Mouse (Mus musculus): ENCODE measurements around the gene Gm3646. TPM values are rescaled to one million over a fixed set of nuclear protein-coding genes. Genes with fewer than 3 reads are reported as not detected.

The Gm3646 gene
- polyA plus RNA-seq, 1 experiment from 2014 or later, result not detected

- no peak overlapping the region for H3K4me3 ChIP-seq
- no peaks in the 10 kb centered on the region for H3K9me3 ChIP-seq
- H3K36me3 ChIP-seq, result no peaks in the 10 kb centered on the region
- H3K27ac ChIP-seq, result peak overlapping the region; percentile 40; the same call in 1 of the 2 replicates
- no peak overlapping the region for H3K9ac ChIP-seq
- ATAC-seq (ENCODE audit: low FRiP score), result peak; percentile 65; the same call in 1 of the 2 replicates
- peaks cover 22% of the 10 kb centered on the region for H3K4me1 ChIP-seq (replicated peaks)
- 67% methylated on average over 14 of the region's 14 CpGs for WGBS
- no peaks in the 10 kb centered on the region for H3K27me3 ChIP-seq
- H3K4me2 ChIP-seq, result no peak overlapping the region
Observed at GRCm38 (mm10) chr1:39773991-39774729, 31.0 kb downstream of the Gm3646 start.

- Histone ChIP-seq H3K4me1 (replicated peaks) (peaks cover 22% of the 10 kb centered on the region), H3K4me2 (no peak overlapping the region), H3K4me3 (no peak overlapping the region), H3K27ac (peak overlapping the region; percentile 40; the same call in 1 of the 2 replicates), H3K27me3 (no peaks in the 10 kb centered on the region), H3K36me3 (no peaks in the 10 kb centered on the region), H3K9ac (no peak overlapping the region), H3K9me3 (no peaks in the 10 kb centered on the region)
- no peak for ATAC-seq (ENCODE audit: low FRiP score)
- WGBS, result 76% methylated on average over 5 of the region's 5 CpGs
Observed at GRCm38 (mm10) chr1:39773551-39773950, 31.6 kb downstream of the Gm3646 start.

DNA sequence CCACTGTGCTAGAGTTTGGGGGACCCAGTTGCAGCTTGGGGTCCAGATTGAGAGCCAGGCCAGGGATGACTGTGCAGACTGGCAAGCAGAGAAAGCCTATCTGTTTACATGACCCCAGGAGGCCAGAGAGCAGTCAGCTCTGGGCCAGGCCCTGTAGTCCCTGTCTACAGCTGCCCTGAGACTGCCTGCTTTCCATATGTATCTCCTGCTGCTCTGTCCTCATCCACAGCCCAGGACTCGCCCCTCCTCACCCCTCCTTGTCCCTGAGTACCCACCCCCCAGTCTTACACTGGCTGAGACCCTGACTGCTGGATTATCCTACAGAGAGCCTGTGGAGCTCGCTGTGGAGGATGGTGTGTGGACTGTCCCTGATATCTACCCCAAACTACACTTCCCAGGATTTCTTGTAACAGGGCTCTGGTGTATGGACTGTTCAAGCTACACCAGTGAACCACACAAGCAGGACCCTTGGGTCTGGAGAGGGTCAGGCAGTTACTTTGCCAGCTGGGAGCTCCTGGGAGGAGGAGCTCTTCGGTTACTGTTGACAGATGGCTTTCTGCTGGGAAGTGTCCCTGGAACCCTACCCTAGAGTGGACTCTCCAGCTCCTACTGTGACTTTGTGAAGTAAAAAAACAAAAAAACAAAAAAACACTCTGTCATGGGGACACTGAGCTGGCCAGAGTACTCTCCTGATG lies 32.6 kb downstream of the Gm3646 start:
- Histone ChIP-seq H3K27ac (peak overlapping the region; percentile 37), H3K4me1 (replicated peaks) (peaks cover 22% of the 10 kb centered on the region), H3K9ac (no peak overlapping the region), H3K4me3 (no peak overlapping the region), H3K4me2 (no peak overlapping the region), H3K9me3 (peaks cover 4% of the 10 kb centered on the region; the same call in 1 of the 2 replicates), H3K27me3 (no peaks in the 10 kb centered on the region), H3K36me3 (no peaks in the 10 kb centered on the region)
- 15% methylated on average over 3 of the region's 3 CpGs for WGBS
- peak; percentile 57; the same call in 1 of the 2 replicates for ATAC-seq (ENCODE audit: low FRiP score)

DNA sequence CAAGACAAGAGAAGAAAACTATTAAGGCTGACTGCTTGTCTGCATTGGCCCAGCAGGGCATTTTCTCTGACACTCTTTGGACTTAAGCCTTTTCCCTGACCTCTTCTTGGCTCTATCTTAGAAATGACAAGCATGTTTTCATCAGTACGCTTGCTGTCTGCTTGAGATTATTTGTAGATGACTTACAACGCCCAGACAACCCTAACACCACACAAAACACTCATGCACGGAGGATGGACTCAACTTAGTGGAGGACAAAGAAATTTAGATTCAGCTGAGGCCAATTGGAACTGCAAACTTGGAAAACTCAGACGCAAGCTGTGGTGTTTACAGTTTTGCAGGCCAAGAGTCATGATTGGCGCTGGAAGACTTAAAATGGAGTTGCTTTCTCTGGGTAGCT lies 34.7 kb downstream of the Gm3646 start:
- Histone ChIP-seq H3K36me3 (no peaks in the 10 kb centered on the region), H3K4me2 (no peak overlapping the region), H3K4me3 (no peak overlapping the region), H3K9me3 (peaks cover 4% of the 10 kb centered on the region; the same call in 1 of the 2 replicates), H3K9ac (no peak overlapping the region), H3K27ac (no peak overlapping the region), H3K27me3 (no peaks in the 10 kb centered on the region), H3K4me1 (replicated peaks) (peaks cover 22% of the 10 kb centered on the region)
- ATAC-seq (ENCODE audit: low FRiP score), result no peak
- 72% methylated on average over 5 of the region's 5 CpGs for WGBS

DNA sequence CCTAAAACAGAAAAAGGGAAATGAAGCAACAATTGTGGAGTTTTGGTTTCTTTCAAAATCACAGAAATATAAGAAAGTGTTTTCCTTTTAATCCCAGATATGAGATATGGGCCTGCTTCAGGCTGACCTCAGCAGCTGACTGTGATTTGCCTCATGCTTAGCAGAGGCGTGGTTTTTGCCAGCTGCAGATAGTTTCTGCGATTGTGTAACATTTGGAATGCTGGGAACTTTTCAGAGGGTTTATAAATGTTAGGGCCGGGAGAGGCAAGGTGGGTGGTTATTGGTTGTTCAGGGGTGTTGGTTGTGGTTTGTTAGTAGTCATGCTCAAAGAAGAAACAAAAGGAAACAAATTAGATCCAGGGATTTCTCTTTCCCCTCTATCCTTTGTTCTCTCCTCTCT lies 37.1 kb downstream of the Gm3646 start:
- 86% methylated on average over 3 of the region's 3 CpGs for WGBS
- Histone ChIP-seq H3K27ac (no peak overlapping the region), H3K9me3 (peaks cover 4% of the 10 kb centered on the region; the same call in 1 of the 2 replicates), H3K27me3 (no peaks in the 10 kb centered on the region), H3K4me1 (replicated peaks) (peaks cover 11% of the 10 kb centered on the region), H3K4me2 (no peak overlapping the region), H3K9ac (no peak overlapping the region), H3K36me3 (no peaks in the 10 kb centered on the region), H3K4me3 (no peak overlapping the region)
- ATAC-seq (ENCODE audit: low FRiP score), result no peak

DNA sequence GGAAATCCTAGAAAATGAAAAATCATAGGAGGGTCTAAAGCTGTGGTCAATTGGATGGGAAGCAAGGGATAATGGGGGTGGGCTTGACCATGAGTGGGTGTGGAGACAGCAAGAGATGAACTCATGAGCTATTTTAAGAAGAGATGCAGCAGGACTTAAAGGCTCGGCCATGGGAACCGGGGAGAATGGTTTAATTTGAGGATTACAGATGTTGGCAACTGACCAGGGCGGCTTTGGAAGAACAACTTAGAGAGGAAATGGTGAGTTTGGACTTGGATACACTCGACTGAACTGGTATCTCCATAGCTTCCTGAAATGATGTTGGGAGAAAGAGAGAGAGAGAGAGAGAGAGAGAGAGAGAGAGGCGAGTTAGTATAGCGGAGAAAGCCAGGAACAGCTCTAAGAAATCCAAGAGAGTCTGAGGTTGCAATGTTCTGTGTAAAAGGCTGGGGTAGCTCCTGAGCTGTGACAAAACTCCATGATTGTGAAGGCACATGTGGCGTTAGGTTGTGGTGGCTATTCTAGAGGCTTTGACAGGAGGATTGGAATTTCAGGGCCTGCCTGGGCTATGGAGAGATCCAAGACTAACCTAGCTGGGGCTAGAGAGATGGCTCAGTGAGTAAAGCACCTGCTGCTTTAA lies 39.2 kb downstream of the Gm3646 start:
- Histone ChIP-seq H3K27ac (no peak overlapping the region), H3K9me3 (peaks cover 4% of the 10 kb centered on the region; the same call in 1 of the 2 replicates), H3K4me3 (no peak overlapping the region), H3K4me2 (no peak overlapping the region), H3K9ac (no peak overlapping the region), H3K36me3 (no peaks in the 10 kb centered on the region), H3K27me3 (peaks cover 7% of the 10 kb centered on the region; the same call in 1 of the 2 replicates), H3K4me1 (replicated peaks) (peaks cover 17% of the 10 kb centered on the region)
- WGBS, result 86% methylated on average over 7 of the region's 7 CpGs
- no peak for ATAC-seq (ENCODE audit: low FRiP score)

DNA sequence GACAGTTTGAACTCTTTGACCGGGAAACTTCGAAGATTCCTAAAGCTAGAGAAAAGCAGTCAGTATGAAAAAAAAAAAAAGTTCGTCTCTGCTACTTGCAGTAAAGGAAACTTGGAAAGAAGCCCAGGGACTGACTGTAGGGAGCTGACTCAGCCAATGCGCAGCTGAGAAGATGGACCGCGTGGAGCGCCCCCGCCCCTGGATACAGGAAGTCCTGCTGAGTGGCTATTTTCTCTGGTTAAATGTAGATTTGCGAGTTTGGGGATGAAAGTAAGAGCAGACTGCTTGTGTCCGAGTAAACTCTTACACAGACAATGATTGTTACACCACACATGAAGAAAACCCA lies 43.1 kb downstream of the Gm3646 start:
- H3K4me2 ChIP-seq, result peak overlapping the region; percentile 34
- peaks cover 7% of the 10 kb centered on the region; the same call in 1 of the 2 replicates for H3K27me3 ChIP-seq
- H3K9me3 ChIP-seq, result no peaks in the 10 kb centered on the region
- WGBS, result 4% methylated on average over 10 of the region's 10 CpGs
- H3K36me3 ChIP-seq, result no peaks in the 10 kb centered on the region
- ATAC-seq (ENCODE audit: low FRiP score), result 0 out of 2 replicates have a peak, but pooled peaks have one; percentile 36
- H3K9ac ChIP-seq, result no peak overlapping the region
- H3K4me1 ChIP-seq (replicated peaks), result peaks cover 20% of the 10 kb centered on the region
- peak overlapping the region; percentile 69 for H3K27ac ChIP-seq
- no peak overlapping the region for H3K4me3 ChIP-seq

- peak; percentile 74 for ATAC-seq (ENCODE audit: low FRiP score)
- Histone ChIP-seq H3K4me3 (no peak overlapping the region), H3K9me3 (no peaks in the 10 kb centered on the region), H3K36me3 (no peaks in the 10 kb centered on the region), H3K27me3 (peaks cover 7% of the 10 kb centered on the region; the same call in 1 of the 2 replicates), H3K27ac (peak overlapping the region; percentile 69), H3K4me1 (replicated peaks) (peaks cover 20% of the 10 kb centered on the region), H3K9ac (0 out of 2 replicates have a peak overlapping the region, but pooled peaks have one; percentile 4), H3K4me2 (peak overlapping the region; percentile 34)
- WGBS, result 7% methylated on average over 22 of the region's 22 CpGs
Observed at GRCm38 (mm10) chr1:39761211-39762024, 43.7 kb downstream of the Gm3646 start.

- Histone ChIP-seq H3K4me2 (no peak overlapping the region), H3K36me3 (no peaks in the 10 kb centered on the region), H3K4me3 (no peak overlapping the region), H3K9ac (no peak overlapping the region), H3K4me1 (replicated peaks) (peaks cover 20% of the 10 kb centered on the region), H3K27me3 (peaks cover 7% of the 10 kb centered on the region; the same call in 1 of the 2 replicates), H3K9me3 (no peaks in the 10 kb centered on the region), H3K27ac (no peak overlapping the region)
- ATAC-seq (ENCODE audit: low FRiP score), result no peak
- WGBS, result 80% methylated on average over 6 of the region's 6 CpGs
Observed at GRCm38 (mm10) chr1:39760181-39760715, 44.9 kb downstream of the Gm3646 start.

GRCm38 (mm10) chr1:39759231-39760175 lies 45.6 kb downstream of the Gm3646 start:
- Histone ChIP-seq H3K36me3 (no peaks in the 10 kb centered on the region), H3K27me3 (peaks cover 7% of the 10 kb centered on the region; the same call in 1 of the 2 replicates), H3K4me2 (no peak overlapping the region), H3K27ac (no peak overlapping the region), H3K9ac (no peak overlapping the region), H3K4me1 (replicated peaks) (peaks cover 20% of the 10 kb centered on the region), H3K9me3 (no peaks in the 10 kb centered on the region), H3K4me3 (no peak overlapping the region)
- no peak for ATAC-seq (ENCODE audit: low FRiP score)
- 65% methylated on average over 9 of the region's 9 CpGs for WGBS
